Mouse (Mus musculus) erythroblast, embryonic 14.5 days (primary cell): Measurements from ENCODE around the gene Zfp536.

ENCODE experiments used
- GATA1 ChIP-seq: IDR thresholded peaks from 2 replicates; pipeline ENCODE4 v1.6.1; 2012; ENCODE audit warnings: low read length, inconsistent platforms, mixed read lengths
- TAL1 ChIP-seq: IDR thresholded peaks from 3 replicates; pipeline ENCODE4 v1.6.1; 2012; ENCODE audit warnings: low read length, inconsistent platforms, mixed read lengths

DNA sequence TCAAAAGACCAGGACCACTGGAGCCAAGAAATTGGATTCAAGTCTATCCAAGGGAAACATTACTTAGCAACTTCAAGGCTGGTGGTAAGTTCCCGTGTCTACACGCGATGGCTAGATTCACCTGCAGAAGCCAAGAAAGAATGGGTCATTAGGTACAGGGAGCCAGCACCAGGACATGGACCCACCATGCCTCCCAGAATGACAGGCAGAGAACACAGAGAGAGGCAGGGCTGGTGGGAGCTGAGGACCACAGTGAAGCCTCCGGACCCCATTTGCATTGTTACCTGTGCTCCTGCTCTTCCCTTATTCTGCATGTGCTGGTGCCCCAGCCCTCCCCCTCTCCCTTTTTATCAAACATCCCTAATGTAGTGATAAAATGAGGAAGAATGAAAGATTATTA, 39.4 kb downstream of the Zfp536 start:
- TF ChIP-seq TAL1 = no peak
- no peak for TF ChIP-seq GATA1
